Mouse (Mus musculus) megakaryocyte, adult 5-6 weeks (primary cell): ENCODE measurements around the gene Rasa1. TPM values are rescaled to one million over a fixed set of nuclear protein-coding genes. Genes with fewer than 3 reads are reported as not detected.

Source experiments
- total RNA-seq, 2 experiments: library from RNA; stranded (forward) in 1 of 2; stranded (reverse) in 1 of 2; fragments of 153-499, 151-499 nt in 1 of 2; fragments of 221-1000, 200-1000 nt in 1 of 2; gene quantifications; 2 replicates each; pipeline versions ENCODE4 v1.2.3 to v1.2.4; 2015 to 2017

The Rasa1 gene
- total RNA-seq, 2 experiments from 2014 or later: 58.4 to 93.6 TPM

Other genes starting within 250 kb of the Rasa1 start
- 46.4 and 46.9 TPM in 2 replicates for gene Ccnh, start 99.7 kb downstream of the Rasa1 start, total RNA-seq (2015)
- gene Ccnh, start 99.7 kb downstream of the Rasa1 start, total RNA-seq (2017): 32.4 and 42.6 TPM in 2 replicates